ENCODE assay signal across 26 mouse cellular contexts in the genomic region with DNA sequence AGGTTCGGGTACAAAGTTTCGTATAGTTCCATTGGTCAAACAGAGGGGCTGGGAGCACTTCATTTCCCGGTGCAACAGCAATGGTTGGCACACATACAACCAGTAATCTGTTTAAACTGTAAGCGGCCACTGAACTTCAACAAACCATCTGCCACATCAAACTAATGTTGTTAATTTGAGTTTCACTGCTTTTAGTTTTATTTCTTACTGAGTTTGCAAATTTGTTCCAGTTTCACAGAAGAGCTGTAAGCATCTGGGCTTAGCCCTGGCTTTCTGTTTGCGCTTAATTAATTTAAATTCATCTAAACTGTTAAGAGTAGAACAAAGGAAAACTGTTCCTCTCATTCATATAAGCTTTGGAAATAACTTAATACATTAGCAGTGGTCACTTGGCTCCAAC.
A peak's percentile ranks its signal among the peaks of the same experiment; 100 is the strongest.
DNase-seq lines count a peak whose midpoint lies in the region; ATAC-seq and TF ChIP-seq lines count a peak whose summit lies in the region.
"Had no signal": no experiment of that assay in that cellular context is flagged by ENCODE, and none has a peak within 500 bp of the region (broad histone marks: within the 10 kb centered on the region; RNA-seq: fewer than 3 reads in every experiment).

No protein-coding gene starts in this region.

- no peaks in the 10 kb centered on the region for H3K9me3 ChIP-seq in embryonic facial prominence, embryonic 13.5 days
- H3K9me3 ChIP-seq in embryonic facial prominence, embryonic 10.5 days, result no peaks in the 10 kb centered on the region
- H3K9me3 ChIP-seq in heart, embryonic 11.5 days (replicated peaks; ENCODE audit: control insufficient read depth, low read length), result no peaks in the 10 kb centered on the region
- H3K9me3 ChIP-seq in intestine, postnatal 0 days (ENCODE audit: control insufficient read depth), result no peaks in the 10 kb centered on the region
- H3K9me3 ChIP-seq: embryonic facial prominence, embryonic 12.5 days; forebrain, embryonic 12.5 days; G1E; hindbrain, embryonic 10.5 days; hindbrain, embryonic 13.5 days; intestine, embryonic 15.5 days had no signal

- TF ChIP-seq CTCF in intestine, postnatal 0 days (IDR thresholded peaks at IDR 0.05; ENCODE audit: low read depth), result no peak

- intact Hi-C loops in heart, postnatal 14 days (cut with DNase I), result no loop called here

- H3K9ac ChIP-seq in embryonic facial prominence, embryonic 13.5 days, result no peak overlapping the region
- H3K9ac ChIP-seq in heart, embryonic 11.5 days (ENCODE audit: low read depth, low read length), result no peak overlapping the region
- H3K9ac ChIP-seq in intestine, postnatal 0 days (ENCODE audit: low read depth, low read length), result no peak overlapping the region
- H3K9ac ChIP-seq: embryonic facial prominence, embryonic 12.5 days; forebrain, embryonic 12.5 days; forebrain, postnatal 0 days; hindbrain, embryonic 13.5 days; intestine, embryonic 15.5 days had no signal

- WGBS in embryonic facial prominence, embryonic 13.5 days, result 75% methylated on average over 5 of the region's 5 CpGs
- 92% methylated on average over 5 of the region's 5 CpGs for WGBS in embryonic facial prominence, embryonic 10.5 days
- WGBS in heart, embryonic 11.5 days (ENCODE audit: insufficient replicate concordance), result 84% methylated on average over 5 of the region's 5 CpGs
- 68% methylated on average over 5 of the region's 5 CpGs for WGBS in intestine, postnatal 0 days

- no peaks in the 10 kb centered on the region for H3K27me3 ChIP-seq in embryonic facial prominence, embryonic 13.5 days
- no peaks in the 10 kb centered on the region for H3K27me3 ChIP-seq in embryonic facial prominence, embryonic 10.5 days (replicated peaks; ENCODE audit: low read depth, poor library complexity, severe bottlenecking)
- no peaks in the 10 kb centered on the region for H3K27me3 ChIP-seq in heart, embryonic 11.5 days (ENCODE audit: control insufficient read depth, insufficient read depth, low read length)
- H3K27me3 ChIP-seq in intestine, postnatal 0 days (replicated peaks; ENCODE audit: control insufficient read depth, insufficient read depth, low read length), result no peaks in the 10 kb centered on the region
- H3K27me3 ChIP-seq: embryonic facial prominence, embryonic 12.5 days; forebrain, embryonic 12.5 days; hindbrain, embryonic 13.5 days; intestine, embryonic 15.5 days had no signal

- H3K4me3 ChIP-seq in embryonic facial prominence, embryonic 13.5 days, result no peak overlapping the region
- H3K4me3 ChIP-seq in embryonic facial prominence, embryonic 10.5 days, result no peak overlapping the region
- no peak overlapping the region for H3K4me3 ChIP-seq in heart, embryonic 11.5 days (ENCODE audit: low read depth, low read length)
- no peak overlapping the region for H3K4me3 ChIP-seq in intestine, postnatal 0 days (ENCODE audit: low read depth, low read length)
- H3K4me3 ChIP-seq: embryonic facial prominence, embryonic 12.5 days; erythroblast, embryonic 14.5 days; forebrain, embryonic 12.5 days; gastrocnemius, adult 2 months; hindbrain, embryonic 10.5 days; hindbrain, embryonic 13.5 days; intestine, embryonic 15.5 days had no signal

- DNase-seq in embryonic facial prominence, embryonic 10.5 days (ENCODE audit: low spot score), result no peak
- no peak for DNase-seq in heart, postnatal 14 days
- peak; percentile 52 for DNase-seq in Muller cell, postnatal 12 days (ENCODE audit: inconsistent ontology term)
- DNase-seq: adrenal gland, adult 8-10 months; adrenal gland, postnatal 25 days; cerebellum, adult 18-20 months; cerebellum, adult 9-10 months; cerebellum, postnatal 14 days; forebrain, postnatal 0 days; gastrocnemius, adult 2 months; gastrocnemius, postnatal 14 days; heart, adult 11 months; heart, postnatal 36 days; kidney, adult 18-20 months had no signal

- H3K27ac ChIP-seq in embryonic facial prominence, embryonic 13.5 days, result 0 out of 2 replicates have a peak overlapping the region, but pooled peaks have one; percentile 3
- H3K27ac ChIP-seq in embryonic facial prominence, embryonic 10.5 days (replicated peaks), result no peak overlapping the region
- H3K27ac ChIP-seq in heart, embryonic 11.5 days (ENCODE audit: low read depth, low read length), result peak overlapping the region; percentile 15; the same call in 1 of the 2 replicates
- no peak overlapping the region for H3K27ac ChIP-seq in intestine, postnatal 0 days (ENCODE audit: low read depth, low read length)
- H3K27ac ChIP-seq: embryonic facial prominence, embryonic 12.5 days; forebrain, embryonic 12.5 days; gastrocnemius, adult 2 months; hindbrain, embryonic 10.5 days; hindbrain, embryonic 13.5 days; intestine, embryonic 15.5 days had no signal

- no peaks in the 10 kb centered on the region for H3K36me3 ChIP-seq in embryonic facial prominence, embryonic 13.5 days
- no peaks in the 10 kb centered on the region for H3K36me3 ChIP-seq in embryonic facial prominence, embryonic 10.5 days (replicated peaks)
- H3K36me3 ChIP-seq in heart, embryonic 11.5 days (ENCODE audit: control insufficient read depth, insufficient read depth, low read length), result no peaks in the 10 kb centered on the region
- no peaks in the 10 kb centered on the region for H3K36me3 ChIP-seq in intestine, postnatal 0 days (ENCODE audit: control insufficient read depth, insufficient read depth)
- H3K36me3 ChIP-seq: embryonic facial prominence, embryonic 12.5 days; forebrain, embryonic 12.5 days; G1E; hindbrain, embryonic 10.5 days; hindbrain, embryonic 13.5 days; intestine, embryonic 15.5 days had no signal

- H3K4me1 ChIP-seq in embryonic facial prominence, embryonic 13.5 days, result peaks cover 14% of the 10 kb centered on the region
- H3K4me1 ChIP-seq in embryonic facial prominence, embryonic 10.5 days, result peaks cover 9% of the 10 kb centered on the region
- 0 out of 2 replicates have a peak, but pooled peaks cover 2% of the 10 kb centered on the region for H3K4me1 ChIP-seq in heart, embryonic 11.5 days (ENCODE audit: control insufficient read depth, insufficient read depth, low read length)
- H3K4me1 ChIP-seq in intestine, postnatal 0 days (replicated peaks; ENCODE audit: control insufficient read depth, insufficient read depth, low read length), result no peaks in the 10 kb centered on the region
- H3K4me1 ChIP-seq: hindbrain, embryonic 10.5 days; hindbrain, embryonic 13.5 days; intestine, embryonic 15.5 days had no signal

- ATAC-seq in embryonic facial prominence, embryonic 13.5 days (ENCODE audit: insufficient number of reproducible peaks, insufficient read depth, low FRiP score, low TSS enrichment, low read depth), result no peak
- ATAC-seq in heart, embryonic 11.5 days (replicated peaks; ENCODE audit: insufficient number of reproducible peaks, low FRiP score, low TSS enrichment), result no peak
- no peak for ATAC-seq in intestine, postnatal 0 days
- ATAC-seq: activated CD4-positive, CD25-positive, alpha-beta regulatory T cell, adult 4 months; forebrain, postnatal 0 days; hindbrain, embryonic 16.5 days; intestine, embryonic 15.5 days had no signal

- no peak overlapping the region for H3K4me2 ChIP-seq in embryonic facial prominence, embryonic 13.5 days
- no peak overlapping the region for H3K4me2 ChIP-seq in heart, embryonic 11.5 days
- no peak overlapping the region for H3K4me2 ChIP-seq in intestine, postnatal 0 days (replicated peaks; ENCODE audit: low read depth)
- H3K4me2 ChIP-seq: embryonic facial prominence, embryonic 12.5 days; forebrain, embryonic 12.5 days; hindbrain, embryonic 13.5 days; intestine, embryonic 15.5 days had no signal

Comparison
In these comparisons a context has a peak if more than half of its experiments do, and no peak if none do; other contexts are left out.
1. H3K27ac ChIP-seq: peak in embryonic facial prominence, embryonic 13.5 days (single experiment) and heart, embryonic 11.5 days (single experiment); none in embryonic facial prominence, embryonic 10.5 days (single experiment) and intestine, postnatal 0 days (single experiment).